Mouse (Mus musculus): ENCODE results near the gene Creld2.

Gene Creld2

DNA sequence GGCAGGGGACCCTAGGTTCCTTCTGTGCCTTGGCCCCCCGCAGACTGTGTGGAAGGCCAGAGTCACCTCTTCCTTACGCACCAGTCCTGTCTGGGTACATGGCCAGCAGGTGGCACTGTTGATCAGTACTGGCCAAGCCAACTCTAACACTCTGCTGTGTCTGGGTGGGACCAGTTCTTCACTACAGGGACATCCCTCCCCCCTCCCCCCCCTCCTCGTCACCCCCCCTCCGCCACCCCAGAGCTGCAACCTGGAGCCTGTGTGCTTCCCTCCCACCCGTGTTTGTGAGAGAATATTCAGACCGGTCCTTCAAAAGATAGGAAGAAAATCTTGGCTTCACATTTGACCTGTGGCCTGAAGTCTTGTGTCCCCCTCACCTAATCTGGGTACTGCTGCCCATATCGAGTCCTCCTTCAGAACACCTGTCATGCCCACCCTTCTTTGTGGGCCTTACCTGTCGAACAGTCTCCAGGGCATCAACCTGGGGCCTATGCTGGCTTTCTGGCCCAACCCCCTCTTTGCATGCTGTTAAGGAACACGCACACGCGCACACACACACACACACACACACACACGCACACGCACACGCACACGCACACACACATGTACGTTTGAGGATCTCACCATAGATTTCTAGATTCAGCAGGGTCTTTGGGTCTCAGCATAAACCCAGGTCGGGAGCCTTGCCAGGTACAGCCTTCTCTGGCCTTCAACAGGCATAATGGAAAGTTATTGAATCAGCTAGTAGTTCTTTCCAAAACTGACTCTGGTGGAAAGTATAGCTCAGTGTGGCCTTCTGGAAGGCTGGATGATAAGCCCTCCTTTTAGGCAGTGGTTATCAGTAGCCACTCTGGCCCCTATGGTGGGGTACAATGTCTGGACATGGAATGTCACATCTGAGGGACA, 9.6 kb downstream of the Creld2 start:
- peak; percentile 88 for DNase-seq (ENCODE audit: low read depth, low spot score)

DNA sequence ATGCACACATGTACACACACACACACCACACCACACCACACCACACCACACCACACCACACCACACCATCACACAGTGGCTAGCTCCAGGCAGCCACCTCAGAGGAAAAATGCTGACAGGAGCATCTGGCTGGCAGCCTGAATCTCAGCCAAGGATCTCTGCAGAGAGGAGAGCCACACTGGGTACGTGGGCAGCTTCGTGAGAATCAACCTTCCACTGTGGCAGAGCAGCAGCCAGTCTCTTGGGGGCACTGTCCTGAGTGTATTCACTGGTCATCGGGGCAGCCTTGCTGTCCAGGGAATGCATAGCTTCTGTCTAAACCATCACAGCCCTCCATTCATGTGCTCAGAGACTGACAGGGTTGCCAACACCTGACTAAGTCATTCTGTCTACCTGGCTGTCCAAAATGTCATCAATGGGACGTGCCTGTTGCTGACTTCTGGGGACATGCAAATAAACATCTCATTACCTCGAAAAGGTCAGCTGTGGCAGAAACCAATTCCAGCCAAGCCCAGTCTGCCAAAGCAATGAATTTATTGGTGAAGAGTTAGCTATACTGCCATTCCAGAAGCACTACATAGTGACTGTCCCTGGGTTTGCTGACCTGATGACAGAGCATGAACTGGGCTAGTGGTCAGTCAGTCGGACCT, 10.5 kb downstream of the Creld2 start:
- no peak for DNase-seq (ENCODE audit: low read depth, low spot score)

DNA sequence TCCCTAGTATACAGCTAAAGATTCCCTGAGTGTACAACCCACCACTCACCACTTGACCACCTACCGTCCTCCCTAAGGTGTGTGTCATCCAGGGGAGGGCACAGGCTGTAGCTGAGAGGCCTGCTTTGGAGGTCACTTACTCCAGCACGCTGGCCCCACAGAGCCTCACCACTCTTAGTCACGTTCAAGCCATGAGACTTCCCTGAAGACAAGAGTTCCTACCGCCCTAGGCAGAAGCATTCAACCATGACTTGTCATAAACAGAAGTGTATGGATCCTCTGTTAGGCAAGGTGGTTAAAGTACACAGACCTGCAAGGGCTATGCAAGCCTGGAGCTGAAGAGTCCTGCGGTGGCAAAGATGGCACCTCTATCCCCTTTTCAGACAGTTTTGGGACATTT, 11.2 kb downstream of the Creld2 start:
- DNase-seq (ENCODE audit: low read depth, low spot score) = no peak

DNA sequence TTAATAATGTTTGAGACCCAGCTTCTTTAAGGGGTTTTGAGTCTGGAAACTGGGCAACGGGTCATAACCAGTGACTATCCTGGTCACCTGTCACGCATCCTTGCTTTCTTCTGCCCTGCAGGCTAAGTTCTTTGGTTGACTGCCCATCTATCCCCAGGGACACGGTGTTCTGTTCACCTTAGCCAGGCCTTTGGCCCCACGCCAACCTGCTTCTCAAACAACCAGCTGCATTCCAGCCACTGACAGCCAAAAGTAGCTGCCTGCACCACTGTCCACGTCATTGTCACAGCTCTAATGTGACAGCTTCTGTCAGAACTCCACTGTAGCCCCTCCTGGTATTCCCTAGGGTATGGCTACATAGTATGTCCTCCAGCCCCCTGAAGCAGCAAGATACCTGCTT, 12.0 kb downstream of the Creld2 start:
- no peak for DNase-seq (ENCODE audit: low read depth, low spot score)

DNA sequence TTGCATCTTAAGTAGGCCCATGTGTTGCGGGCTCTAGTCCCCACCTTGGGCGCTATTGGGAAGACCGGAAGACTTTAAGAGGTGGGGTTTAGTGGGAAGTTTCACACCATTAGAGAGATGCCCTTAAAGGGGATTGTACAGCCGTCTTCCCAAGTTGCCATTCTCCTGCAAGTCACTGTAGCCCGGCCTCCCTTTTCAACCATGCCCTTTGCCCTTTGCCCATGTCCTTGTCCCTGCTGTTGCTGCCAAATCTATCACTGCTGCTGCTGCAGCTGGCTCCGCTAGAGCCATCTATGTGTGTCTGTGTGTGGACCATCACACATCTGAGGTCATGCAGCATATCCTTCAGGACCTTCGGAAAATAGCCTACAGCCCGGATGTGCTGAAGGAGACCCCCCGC, 13.1 kb downstream of the Creld2 start:
- DNase-seq (ENCODE audit: low read depth, low spot score) = no peak

DNA sequence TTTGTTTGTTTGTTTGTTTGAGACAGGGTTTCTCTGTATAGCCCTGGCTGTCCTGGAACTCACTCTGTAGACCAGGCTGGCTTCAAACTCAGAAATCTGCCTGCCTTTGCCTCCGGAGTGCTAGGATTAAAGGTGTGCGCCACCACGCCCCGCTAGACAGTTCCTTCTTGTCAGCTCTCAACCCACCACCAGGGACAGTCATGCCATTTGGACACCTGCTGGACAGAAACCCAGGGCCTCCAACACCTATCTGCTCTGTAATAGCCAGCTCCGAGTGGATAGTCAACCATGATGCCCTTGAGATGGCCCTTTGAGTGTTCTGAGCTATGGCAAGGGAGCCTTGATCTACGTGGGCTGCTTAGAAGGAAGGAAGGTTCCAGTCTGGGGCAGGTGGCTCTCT, 16.6 kb downstream of the Creld2 start:
- no peak for DNase-seq (ENCODE audit: low read depth, low spot score)

DNA sequence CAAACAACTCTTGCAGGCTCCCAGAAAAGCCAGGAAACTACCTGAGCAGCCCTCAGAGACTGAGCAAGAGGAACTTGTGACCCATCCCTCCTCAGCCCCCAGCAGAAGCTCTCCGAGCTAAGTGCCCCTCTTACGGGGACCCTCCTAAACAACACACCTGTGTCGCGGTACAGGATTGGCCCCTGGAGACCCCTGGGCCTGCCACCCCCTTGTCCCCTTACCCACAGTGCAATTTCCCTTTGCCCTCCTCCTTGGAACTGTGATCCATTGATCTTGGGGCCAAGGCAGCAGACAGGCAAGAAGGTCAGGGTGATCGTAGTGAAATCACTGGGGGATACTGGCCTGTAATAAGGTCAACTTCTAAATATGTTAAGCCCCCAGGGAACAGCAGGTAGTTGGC, 17.1 kb downstream of the Creld2 start:
- no peak for DNase-seq (ENCODE audit: low read depth, low spot score)

DNA sequence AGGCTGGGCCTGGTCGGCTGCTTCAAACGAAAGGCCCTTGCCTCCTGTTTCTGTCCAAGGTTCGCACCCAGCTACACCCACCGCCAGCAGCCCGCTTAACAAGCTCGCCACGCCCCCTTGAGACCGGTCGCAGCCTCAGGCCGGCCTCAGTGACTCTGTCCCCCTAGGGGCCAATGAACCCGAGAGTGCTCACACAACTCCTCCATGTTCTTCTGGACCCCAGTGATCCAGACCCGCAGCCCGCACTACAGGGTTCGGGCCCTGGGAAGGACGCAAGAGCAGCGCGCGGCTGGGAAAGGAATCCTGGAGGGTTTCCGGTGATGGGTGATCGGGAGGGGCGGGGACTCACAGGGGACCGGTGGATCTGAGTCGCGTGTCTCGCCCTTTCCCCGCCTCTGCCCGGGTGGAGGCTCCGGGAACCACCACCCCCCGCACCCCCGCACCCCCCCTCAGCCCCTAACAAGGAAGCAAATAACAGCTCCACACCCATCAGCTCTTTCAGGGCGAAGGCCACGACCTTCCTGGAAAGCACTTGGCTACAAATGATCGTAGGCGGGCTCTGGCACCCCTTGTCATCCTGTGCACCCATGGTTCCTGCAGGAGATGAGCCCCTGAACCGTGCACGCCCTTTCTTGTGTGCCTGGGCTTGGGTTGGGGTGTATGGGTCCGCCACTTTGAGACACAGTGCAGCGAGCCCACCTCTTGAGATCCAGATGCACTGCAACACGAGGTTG, 17.9 kb downstream of the Creld2 start:
- DNase-seq (ENCODE audit: low read depth, low spot score) = peak; percentile 32

DNA sequence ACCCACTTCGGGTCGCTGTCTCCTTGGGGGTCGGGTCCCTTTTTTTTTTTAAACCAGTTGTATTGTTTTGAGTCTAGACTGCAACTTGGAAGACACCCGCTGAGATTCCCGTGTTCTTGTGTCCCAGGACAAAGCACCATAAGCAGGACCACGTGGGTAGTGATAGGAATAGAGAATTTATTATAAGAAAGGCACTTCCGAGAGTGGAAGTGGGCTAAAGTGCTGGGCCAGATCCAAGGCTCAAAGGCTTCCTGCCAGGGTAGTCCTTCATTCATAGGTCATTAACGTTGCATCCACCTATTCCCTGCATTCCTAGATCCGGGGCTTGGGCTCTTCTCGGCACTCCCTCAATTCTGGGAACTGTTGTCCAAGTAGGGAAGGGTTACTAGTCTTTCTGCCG, 18.5 kb downstream of the Creld2 start:
- DNase-seq (ENCODE audit: low read depth, low spot score) = no peak

DNA sequence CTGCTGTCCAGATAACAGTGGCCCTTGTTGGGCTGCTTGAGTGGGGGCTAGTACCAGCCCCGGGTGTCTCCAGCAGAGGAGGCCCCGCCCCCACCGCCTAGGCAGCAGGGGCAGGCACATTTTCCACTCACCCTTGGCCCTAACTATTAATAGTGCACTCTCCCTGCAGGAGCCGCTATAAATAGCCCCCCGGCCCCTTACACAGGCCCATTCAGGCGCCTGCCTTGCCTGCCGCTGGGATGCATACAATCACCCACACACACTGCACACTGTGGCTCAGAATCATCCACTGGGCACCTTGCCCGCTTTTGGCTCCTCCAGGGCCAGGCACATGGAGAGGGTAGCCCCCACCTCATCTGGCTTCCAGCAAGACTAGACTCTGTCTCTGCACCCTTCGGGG, 19.8 kb downstream of the Creld2 start:
- DNase-seq (ENCODE audit: low read depth, low spot score) = no peak

DNA sequence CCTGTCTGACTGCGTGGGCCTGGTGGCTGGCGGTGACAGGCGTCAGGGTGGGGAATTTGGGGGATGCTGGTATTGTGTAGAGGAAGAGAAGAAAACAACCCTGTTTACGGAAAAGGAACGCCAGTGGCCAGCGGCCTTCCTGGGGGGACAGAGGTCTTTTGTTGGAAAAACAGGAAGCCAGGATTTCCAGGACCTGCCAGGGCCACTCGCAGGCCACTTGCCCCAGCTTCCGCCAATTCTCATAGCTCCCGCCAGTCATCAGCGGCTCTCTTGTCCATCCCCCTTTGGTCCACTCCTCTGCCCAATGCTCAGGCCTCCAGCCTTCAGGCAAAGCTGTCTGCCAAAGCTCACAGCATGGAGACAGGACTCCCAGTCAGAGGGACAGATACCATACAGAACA, 20.7 kb downstream of the Creld2 start:
- DNase-seq (ENCODE audit: low read depth, low spot score) = no peak

DNA sequence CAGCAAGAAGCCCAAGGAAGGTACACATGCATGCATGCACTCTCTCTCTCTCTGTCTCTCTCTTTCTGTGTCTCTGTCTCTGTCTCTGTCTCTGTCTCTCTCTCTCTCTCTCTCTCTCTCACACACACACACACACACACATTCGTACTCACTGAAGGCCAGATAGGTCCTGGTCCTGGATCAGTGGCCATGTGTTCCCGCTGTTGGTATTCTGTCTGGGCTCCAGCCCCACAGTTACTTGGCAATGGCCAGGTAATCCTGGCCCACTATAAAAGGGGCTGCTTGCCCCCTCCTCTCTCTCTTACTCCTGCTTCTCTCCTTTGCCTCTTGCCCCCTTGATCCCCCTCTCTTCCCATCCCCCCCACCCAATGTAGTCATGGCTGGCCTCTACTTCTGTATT, 21.7 kb downstream of the Creld2 start:
- no peak for DNase-seq (ENCODE audit: low read depth, low spot score)

DNA sequence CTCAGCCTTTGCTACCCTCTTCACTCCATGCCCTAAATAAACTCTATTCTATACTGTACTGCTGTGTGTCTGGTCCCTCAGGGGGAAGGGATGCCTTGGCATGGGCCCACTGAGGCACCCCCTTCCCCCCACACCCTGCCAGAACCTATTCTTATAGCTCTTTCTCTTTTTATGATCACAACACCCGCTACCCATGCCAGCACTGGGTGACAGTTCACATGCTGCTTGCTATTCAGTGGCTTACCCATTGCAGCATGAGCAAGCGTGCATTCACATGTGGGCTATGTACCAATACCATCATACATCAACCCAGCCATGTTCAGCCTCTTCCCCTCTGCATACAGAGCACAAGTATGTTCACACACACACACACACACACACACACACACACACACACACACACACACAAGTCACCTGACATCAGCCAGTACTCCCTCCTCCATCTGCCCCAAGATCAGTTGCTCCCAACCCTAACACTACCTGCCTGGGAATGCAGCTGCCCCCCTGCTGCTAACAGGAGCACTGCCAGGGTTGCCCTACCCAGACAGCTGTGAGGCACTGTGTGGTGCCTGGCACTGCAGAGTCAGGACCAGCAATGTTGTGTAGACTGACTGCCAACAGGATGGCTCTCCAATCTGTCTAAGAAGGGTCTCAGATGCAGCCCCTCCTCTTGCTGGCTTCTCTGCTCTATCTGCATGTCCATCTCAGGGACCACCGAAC, 22.3 kb downstream of the Creld2 start:
- DNase-seq (ENCODE audit: low read depth, low spot score) = no peak

DNA sequence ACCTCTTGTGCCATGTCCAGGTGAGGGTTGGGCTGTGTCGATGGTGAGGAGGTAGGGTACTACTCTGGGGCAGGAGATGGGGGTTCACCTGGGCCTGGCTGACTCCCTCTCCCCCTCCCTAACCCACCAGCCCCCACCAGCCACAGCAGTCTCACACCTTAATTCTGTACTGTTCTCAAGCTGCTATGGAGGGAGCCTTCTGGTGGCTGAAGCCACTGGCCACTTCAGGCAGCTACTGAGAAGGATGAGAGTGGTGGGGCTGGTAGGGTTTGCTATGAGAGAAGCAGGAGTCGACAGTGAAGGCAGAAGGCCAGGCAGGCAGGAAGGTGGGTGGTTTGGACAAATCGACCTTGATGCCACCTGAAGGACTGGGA, 22.8 kb downstream of the Creld2 start:
- no peak for DNase-seq (ENCODE audit: low read depth, low spot score)

DNA sequence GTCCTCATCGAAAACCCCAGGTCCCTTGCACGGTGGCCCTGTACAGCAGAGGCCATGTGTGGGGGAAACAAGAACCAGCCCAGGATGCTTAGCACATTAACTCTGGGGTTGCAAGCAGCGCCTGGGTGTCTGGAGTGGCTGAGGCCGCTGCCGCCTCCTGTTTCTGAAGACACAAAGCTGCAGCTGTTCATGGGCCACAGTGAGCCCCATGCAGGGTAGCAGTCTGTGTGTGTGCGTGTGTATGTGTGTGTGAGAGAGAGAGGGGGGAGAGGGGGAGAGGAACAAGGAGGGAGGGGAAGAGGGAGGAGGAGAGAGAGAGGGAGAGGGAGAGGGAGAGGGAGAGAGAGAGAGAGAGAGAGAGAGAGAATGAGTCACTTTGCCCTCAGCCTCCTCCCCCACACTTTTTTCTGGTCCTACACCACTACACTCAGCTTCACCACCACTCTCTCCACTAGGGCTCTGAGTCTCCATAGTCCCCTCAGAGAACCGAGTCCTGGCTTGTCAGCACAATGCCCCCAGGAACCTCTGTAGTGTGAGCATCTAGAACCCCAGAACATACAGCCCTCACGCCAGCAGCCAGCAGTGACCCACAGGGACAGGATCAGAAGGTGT, 24.1 kb downstream of the Creld2 start:
- DNase-seq (ENCODE audit: low read depth, low spot score) = peak; percentile 57

DNA sequence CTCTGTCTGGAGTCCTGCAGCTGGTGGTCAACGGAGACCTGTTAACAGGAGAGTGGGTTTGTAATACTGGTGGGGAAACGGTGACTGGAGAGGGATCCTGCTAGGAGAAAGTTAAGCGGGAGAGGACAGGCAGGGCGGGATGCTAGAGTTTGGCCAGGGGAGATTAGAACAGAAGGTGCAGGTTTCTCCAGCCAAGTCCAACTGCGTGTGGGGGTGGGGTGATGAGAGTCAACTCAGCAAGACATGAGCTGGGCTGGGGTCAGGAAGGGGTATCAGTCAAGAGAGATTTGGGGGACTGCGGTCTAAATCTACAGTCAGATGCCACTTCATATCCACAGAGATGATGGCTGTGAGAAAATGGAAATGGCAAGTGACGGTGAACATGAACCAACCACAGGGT, 25.5 kb downstream of the Creld2 start:
- DNase-seq (ENCODE audit: low read depth, low spot score) = no peak

DNA sequence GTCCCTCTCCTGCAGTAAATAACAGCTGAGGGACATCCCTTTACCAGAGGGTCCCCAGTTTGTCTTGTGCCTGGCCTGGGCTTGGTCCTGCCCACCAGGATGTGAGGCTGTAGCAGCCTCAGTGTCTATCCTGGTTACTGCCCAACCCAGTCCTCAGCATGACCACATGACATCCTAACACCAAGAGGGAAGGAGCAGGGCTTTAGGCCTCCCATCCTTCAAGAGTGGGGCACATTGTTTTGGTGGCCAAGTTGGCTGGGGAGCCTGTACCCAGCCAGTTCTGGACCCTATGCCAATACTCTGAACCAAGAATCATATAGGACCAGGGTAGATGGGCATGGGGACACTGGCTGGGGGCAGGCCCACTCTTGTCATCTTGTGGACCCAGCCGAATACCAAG, 29.2 kb downstream of the Creld2 start:
- DNase-seq (ENCODE audit: low read depth, low spot score) = no peak

DNA sequence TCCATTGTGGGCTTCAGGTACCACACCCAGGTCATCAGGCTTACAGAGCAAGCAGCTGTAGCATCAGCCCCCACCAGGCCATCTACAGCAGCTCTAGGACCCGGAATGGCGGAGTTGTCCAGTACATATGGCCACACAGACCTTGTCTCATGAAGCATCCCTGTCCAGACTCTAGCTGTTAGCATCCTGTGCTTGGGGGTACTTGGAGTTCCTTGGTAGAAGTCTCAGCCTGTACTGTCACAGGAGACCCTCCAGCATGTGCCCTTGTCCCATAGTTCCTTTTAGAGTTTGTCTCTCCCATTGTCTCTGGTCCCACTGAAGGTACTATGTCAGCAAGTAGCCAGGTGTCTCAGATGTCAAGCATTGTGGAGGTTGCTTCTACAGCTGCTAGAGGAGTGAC, 30.2 kb downstream of the Creld2 start:
- no peak for DNase-seq (ENCODE audit: low read depth, low spot score)

DNA sequence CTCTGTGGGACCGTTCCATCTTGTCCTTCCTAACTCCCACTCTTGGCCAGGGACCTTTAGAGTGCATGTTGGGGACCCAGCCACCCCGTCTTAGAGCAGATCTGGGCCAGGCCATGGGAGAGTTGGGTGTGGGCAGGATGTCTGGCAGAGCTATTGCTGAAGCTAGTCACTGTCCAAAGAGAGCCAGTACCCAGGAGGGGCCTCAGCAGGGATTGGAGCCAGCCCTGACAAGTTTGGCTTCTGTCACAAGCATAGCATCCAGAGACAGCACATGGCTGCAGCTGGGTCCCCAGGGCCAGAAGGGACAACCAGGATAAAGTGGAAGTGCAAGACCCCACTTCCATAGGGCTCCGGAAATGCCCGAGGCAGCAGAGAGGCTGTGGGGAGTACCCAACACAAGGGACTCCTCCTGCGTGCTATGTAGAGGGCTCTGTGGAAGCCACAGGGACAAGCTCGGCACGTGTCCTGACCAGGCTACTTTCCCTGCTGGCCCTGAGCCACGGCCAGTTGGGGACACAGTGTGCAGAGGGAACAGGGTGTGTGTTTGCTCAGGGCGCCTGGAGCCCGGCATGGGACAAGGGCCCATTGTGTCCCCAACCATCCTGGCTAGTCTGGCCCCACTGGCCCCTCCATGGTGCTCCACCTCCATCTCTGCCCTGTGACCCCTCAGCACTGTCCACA, 30.8 kb downstream of the Creld2 start:
- no peak for DNase-seq (ENCODE audit: low read depth, low spot score)

DNA sequence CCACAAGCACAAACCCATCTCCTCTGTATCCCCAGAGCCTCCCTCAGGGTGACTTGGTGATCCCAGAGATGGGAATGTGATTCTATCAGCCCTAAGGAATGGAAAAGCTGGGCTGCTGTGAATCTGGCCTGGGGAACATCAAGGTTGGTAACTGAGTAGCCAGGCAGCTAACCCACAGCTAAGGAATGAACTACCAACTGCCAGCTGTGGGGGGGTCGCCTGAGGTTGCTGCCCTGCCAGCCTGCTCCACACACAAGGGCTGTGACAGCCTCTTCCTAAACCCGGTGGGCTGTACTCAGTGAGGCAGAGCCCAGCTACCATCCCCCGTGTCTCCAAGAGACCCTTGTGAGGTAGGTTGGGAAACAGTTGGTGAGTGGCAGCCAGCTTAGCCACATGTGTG, 31.6 kb downstream of the Creld2 start:
- no peak for DNase-seq (ENCODE audit: low read depth, low spot score)
